Comparison of ENCODE assay signal across 8 mouse cellular contexts in the genomic region with DNA sequence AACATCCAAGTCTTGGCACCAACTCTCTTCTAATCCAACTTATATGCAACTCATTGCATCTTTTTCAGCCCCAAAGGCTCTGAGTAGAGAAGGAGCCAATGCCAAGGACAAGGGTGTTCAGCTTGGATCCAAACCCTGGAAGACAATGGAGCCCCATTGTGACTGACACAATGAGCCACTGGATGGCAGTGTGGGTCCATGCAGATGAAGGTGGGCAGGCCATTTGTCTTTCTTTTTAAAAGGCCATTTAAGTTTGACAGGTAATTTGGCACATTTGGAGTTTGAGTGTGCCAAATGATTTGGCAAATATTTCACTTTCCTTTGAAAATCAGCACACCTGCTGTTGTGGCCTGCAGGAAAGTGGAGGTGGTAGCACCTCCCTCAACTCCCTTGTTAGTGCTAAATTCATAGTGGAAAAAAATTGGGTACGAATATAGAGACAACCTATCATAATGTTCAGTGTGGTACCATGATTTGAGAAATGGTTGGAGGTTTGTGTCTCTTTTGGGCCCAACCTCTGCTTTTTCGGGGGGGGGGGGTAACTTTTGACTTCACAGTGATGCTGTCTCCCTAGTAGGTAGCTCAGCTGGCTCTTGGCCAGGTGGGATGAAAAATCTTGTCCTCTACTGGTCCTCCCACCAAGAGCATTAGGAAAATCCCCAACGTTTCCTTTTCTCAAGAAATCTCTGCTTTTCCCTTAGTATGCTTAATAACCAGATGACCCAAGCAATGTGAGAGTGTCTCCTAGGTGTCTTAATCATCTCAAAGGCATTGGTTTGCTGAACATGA.
DNase-seq lines count a peak whose midpoint lies in the region; ATAC-seq and TF ChIP-seq lines count a peak whose summit lies in the region.

No protein-coding gene starts in this region.

- no peaks in the 10 kb centered on the region for H3K9me3 ChIP-seq in midbrain, embryonic 12.5 days
- no peaks in the 10 kb centered on the region for H3K9me3 ChIP-seq in midbrain, embryonic 16.5 days (replicated peaks; ENCODE audit: control insufficient read depth, low read length, poor library complexity, severe bottlenecking)
- no peaks in the 10 kb centered on the region for H3K9me3 ChIP-seq in hindbrain, embryonic 12.5 days (replicated peaks)

- no peak overlapping the region for H3K4me2 ChIP-seq in midbrain, embryonic 12.5 days (replicated peaks)
- no peak overlapping the region for H3K4me2 ChIP-seq in midbrain, embryonic 16.5 days (ENCODE audit: low read length)
- H3K4me2 ChIP-seq in hindbrain, embryonic 12.5 days (replicated peaks) = no peak overlapping the region

- no peaks in the 10 kb centered on the region for H3K4me1 ChIP-seq in midbrain, embryonic 12.5 days
- H3K4me1 ChIP-seq in midbrain, embryonic 16.5 days (ENCODE audit: control insufficient read depth, insufficient read depth, low read length) = no peaks in the 10 kb centered on the region
- no peaks in the 10 kb centered on the region; the same call in 1 of the 2 replicates for H3K4me1 ChIP-seq in embryonic fibroblast, embryonic 13.5 days (ENCODE audit: control insufficient read depth, insufficient read depth, low read length)
- no peaks in the 10 kb centered on the region for H3K4me1 ChIP-seq in hindbrain, embryonic 12.5 days

- intact Hi-C loops in left cerebral cortex, postnatal 25 days (cut with DNase I) = loop anchor here (1.0 to 10.0 kb wide), 6 partner anchors 116 to 826 kb away; no protein-coding TSS in a partner anchor

- TF ChIP-seq POLR2A in embryonic fibroblast, embryonic 13.5 days (IDR thresholded peaks at IDR 0.05; ENCODE audit: low read depth, low read length) = no peak

- 0 out of 2 replicates have a peak, but pooled peaks have one; percentile 41 for ATAC-seq in midbrain, embryonic 12.5 days (ENCODE audit: low FRiP score, low read depth)
- no peak for ATAC-seq in midbrain, embryonic 16.5 days
- ATAC-seq in hindbrain, embryonic 12.5 days (ENCODE audit: low FRiP score) = peak; percentile 54; the same call in 1 of the 2 replicates

- no peaks in the 10 kb centered on the region for H3K27me3 ChIP-seq in midbrain, embryonic 12.5 days
- H3K27me3 ChIP-seq in midbrain, embryonic 16.5 days (ENCODE audit: control insufficient read depth, insufficient read depth, low read depth, low read length) = no peaks in the 10 kb centered on the region
- no peaks in the 10 kb centered on the region for H3K27me3 ChIP-seq in hindbrain, embryonic 12.5 days

- no peaks in the 10 kb centered on the region for H3K36me3 ChIP-seq in midbrain, embryonic 12.5 days
- H3K36me3 ChIP-seq in midbrain, embryonic 16.5 days (ENCODE audit: control insufficient read depth, insufficient read depth, low read length) = no peaks in the 10 kb centered on the region
- no peaks in the 10 kb centered on the region for H3K36me3 ChIP-seq in hindbrain, embryonic 12.5 days

- TF ChIP-seq CTCF in embryonic fibroblast, embryonic 13.5 days (IDR thresholded peaks at IDR 0.05; ENCODE audit: borderline replicate concordance, insufficient read depth, low read length) = peak; percentile 83

- peak; percentile 73 to 74 for DNase-seq in adrenal gland, postnatal 36 days
- peak; percentile 64 to 74 for DNase-seq in left cerebral cortex, postnatal 25 days (ENCODE audit: low spot score in 2 of 2)
- DNase-seq in ovary, postnatal 10 days (ENCODE audit: low spot score) = peak; percentile 3
- peak; percentile 53 to 61 for DNase-seq in urinary bladder, postnatal 36 days (ENCODE audit: low spot score in 2 of 2)

- H3K4me3 ChIP-seq in midbrain, embryonic 12.5 days = no peak overlapping the region
- no peak overlapping the region for H3K4me3 ChIP-seq in midbrain, embryonic 16.5 days (ENCODE audit: low read depth, low read length)
- H3K4me3 ChIP-seq in embryonic fibroblast, embryonic 13.5 days (ENCODE audit: insufficient read depth, low read length) = no peak overlapping the region
- H3K4me3 ChIP-seq in hindbrain, embryonic 12.5 days = no peak overlapping the region

- no peak overlapping the region for H3K27ac ChIP-seq in midbrain, embryonic 12.5 days (replicated peaks)
- no peak overlapping the region for H3K27ac ChIP-seq in midbrain, embryonic 16.5 days (ENCODE audit: low read length)
- no peak overlapping the region for H3K27ac ChIP-seq in embryonic fibroblast, embryonic 13.5 days (ENCODE audit: insufficient read depth, low read length)
- H3K27ac ChIP-seq in hindbrain, embryonic 12.5 days = no peak overlapping the region

- H3K9ac ChIP-seq in midbrain, embryonic 12.5 days (replicated peaks) = no peak overlapping the region
- no peak overlapping the region for H3K9ac ChIP-seq in midbrain, embryonic 16.5 days (ENCODE audit: low read depth, low read length)
- no peak overlapping the region for H3K9ac ChIP-seq in hindbrain, embryonic 12.5 days

- 61% methylated on average over 3 of the region's 3 CpGs for WGBS in midbrain, embryonic 12.5 days
- WGBS in midbrain, embryonic 16.5 days = 57% methylated on average over 3 of the region's 3 CpGs
- 68% methylated on average over 3 of the region's 3 CpGs for WGBS in hindbrain, embryonic 12.5 days

Comparison
In these comparisons a context has a peak if more than half of its experiments do, and no peak if none do; other contexts are left out.
1. DNase-seq: peak in every context shown above with its lines; median percentile 74 in adrenal gland, postnatal 36 days; 69 in left cerebral cortex, postnatal 25 days; 57 in urinary bladder, postnatal 36 days; 3 in ovary, postnatal 10 days.